Comparison of ENCODE assay signal across 10 mouse cellular contexts in genomic region chr6:146776610-146777389, GRCm38 (mm10). TPM values are rescaled to one million over a fixed set of nuclear protein-coding genes. Genes with fewer than 3 reads are reported as not detected.
A peak's percentile ranks its signal among the peaks of the same experiment; 100 is the strongest.
DNase-seq lines count a peak whose midpoint lies in the region; ATAC-seq and TF ChIP-seq lines count a peak whose summit lies in the region.
"Had no signal": no experiment of that assay in that cellular context is flagged by ENCODE, and none has a peak within 500 bp of the region (broad histone marks: within the 10 kb centered on the region; RNA-seq: fewer than 3 reads in every experiment).

No protein-coding gene starts in this region.

- H3K9me3 ChIP-seq in kidney, embryonic 16.5 days (ENCODE audit: low read length), result no peaks in the 10 kb centered on the region
- H3K9me3 ChIP-seq in midbrain, embryonic 13.5 days, result no peaks in the 10 kb centered on the region
- H3K9me3 ChIP-seq: embryonic facial prominence, embryonic 15.5 days had no signal

- no peaks in the 10 kb centered on the region for H3K27me3 ChIP-seq in kidney, embryonic 16.5 days (ENCODE audit: insufficient read depth, low read length)
- H3K27me3 ChIP-seq in midbrain, embryonic 13.5 days, result no peaks in the 10 kb centered on the region
- H3K27me3 ChIP-seq: embryonic facial prominence, embryonic 15.5 days had no signal

- TF ChIP-seq CTCF in gastrocnemius, adult 2 months (IDR thresholded peaks at IDR 0.05), result no peak

- H3K4me3 ChIP-seq in gastrocnemius, adult 2 months, result no peak overlapping the region
- no peak overlapping the region for H3K4me3 ChIP-seq in kidney, embryonic 16.5 days (ENCODE audit: low read length)
- H3K4me3 ChIP-seq in midbrain, embryonic 13.5 days (replicated peaks), result no peak overlapping the region
- H3K4me3 ChIP-seq: embryonic facial prominence, embryonic 15.5 days had no signal

- H3K36me3 ChIP-seq in kidney, embryonic 16.5 days (ENCODE audit: insufficient read depth, low read length), result peaks cover 2% of the 10 kb centered on the region; the same call in 1 of the 2 replicates
- peaks cover 33% of the 10 kb centered on the region for H3K36me3 ChIP-seq in midbrain, embryonic 13.5 days

- WGBS in kidney, embryonic 16.5 days, result 44% methylated on average over 2 of the region's 2 CpGs
- 4% methylated on average over 2 of the region's 2 CpGs for WGBS in midbrain, embryonic 13.5 days

- H3K4me1 ChIP-seq in kidney, embryonic 16.5 days (ENCODE audit: insufficient read depth, low read length), result no peaks in the 10 kb centered on the region
- H3K4me1 ChIP-seq in midbrain, embryonic 13.5 days (replicated peaks), result no peaks in the 10 kb centered on the region
- H3K4me1 ChIP-seq: embryonic facial prominence, embryonic 15.5 days had no signal

- H3K27ac ChIP-seq in gastrocnemius, adult 2 months, result peak overlapping the region; percentile 31
- H3K27ac ChIP-seq in kidney, embryonic 16.5 days (ENCODE audit: low read length), result no peak overlapping the region
- no peak overlapping the region for H3K27ac ChIP-seq in midbrain, embryonic 13.5 days
- H3K27ac ChIP-seq: embryonic facial prominence, embryonic 15.5 days had no signal

- intact Hi-C loops in gastrocnemius, adult 2 months (cut with DNase I), result no loop called here

- no peak overlapping the region for H3K4me2 ChIP-seq in kidney, embryonic 16.5 days (replicated peaks; ENCODE audit: low read depth, low read length)
- H3K4me2 ChIP-seq in midbrain, embryonic 13.5 days (replicated peaks), result no peak overlapping the region
- H3K4me2 ChIP-seq: embryonic facial prominence, embryonic 15.5 days had no signal

- DNase-seq in gastrocnemius, adult 2 months, result peak; percentile 50
- no peak for DNase-seq in gastrocnemius, postnatal 10 days
- DNase-seq in liver, result peak; percentile 33
- DNase-seq in thymus, postnatal 14 days, result no peak
- DNase-seq: right cerebral cortex, postnatal 4 days had no signal

- H3K9ac ChIP-seq in kidney, embryonic 16.5 days (replicated peaks; ENCODE audit: low read length), result no peak overlapping the region
- no peak overlapping the region for H3K9ac ChIP-seq in midbrain, embryonic 13.5 days (replicated peaks)
- H3K9ac ChIP-seq: embryonic facial prominence, embryonic 15.5 days had no signal

- ATAC-seq in common myeloid progenitor, adult 5-6 weeks (replicated peaks; ENCODE audit: low read depth, poor library complexity, severe bottlenecking), result peak; percentile 99
- peak; percentile 97 for ATAC-seq in monocyte, adult 5-6 weeks (replicated peaks; ENCODE audit: insufficient number of reproducible peaks, low FRiP score, low TSS enrichment, poor library complexity, severe bottlenecking)
- no peak for ATAC-seq in kidney, embryonic 16.5 days (ENCODE audit: low FRiP score, low TSS enrichment)
- ATAC-seq in midbrain, embryonic 13.5 days, result no peak

RNA-seq across cellular contexts. Expression of gene Arntl2, which starts 19.1 kb away (rescaled TPM):
- total RNA-seq in gastrocnemius, adult 2 months (2021), result under 1 TPM; 0.50 to 0.99 TPM
- 1 to 10 TPM in 1 of 2 experiments, under 1 TPM in 1; 0.68 to 1.5 TPM for total RNA-seq in gastrocnemius, postnatal 10 days (2021)
- total RNA-seq in common myeloid progenitor, adult 5-6 weeks (2017), result not detected in 2 replicates
- 0.64 to 1.6 TPM (median 1.4 TPM) in 3 replicates for total RNA-seq in monocyte, adult 5-6 weeks (2017)
- 3.0 and 4.7 TPM in 2 replicates for polyA plus RNA-seq in kidney, embryonic 16.5 days (2015; fragmentation: Nextera tagmentation; extraction: Ambion mirVana)
- 1.8 and 2.6 TPM in 2 replicates for polyA plus RNA-seq in midbrain, embryonic 13.5 days (2015; fragmentation: Nextera tagmentation; extraction: Ambion mirVana)

RNA-seq across cellular contexts. Expression of gene Stk38l, which starts 52.0 kb away (rescaled TPM):
- 10 to 100 TPM; 11.4 to 11.8 TPM for total RNA-seq in gastrocnemius, adult 2 months (2021)
- 1 to 10 TPM; 8.3 to 9.5 TPM for total RNA-seq in gastrocnemius, postnatal 10 days (2021)
- 1.3 and 2.9 TPM in 2 replicates for total RNA-seq in common myeloid progenitor, adult 5-6 weeks (2017)
- 11.4 to 19.1 TPM (median 18.1 TPM) in 3 replicates for total RNA-seq in monocyte, adult 5-6 weeks (2017)
- 15.4 and 15.8 TPM in 2 replicates for polyA plus RNA-seq in kidney, embryonic 16.5 days (2015; fragmentation: Nextera tagmentation; extraction: Ambion mirVana)
- 16.2 and 17.2 TPM in 2 replicates for polyA plus RNA-seq in midbrain, embryonic 13.5 days (2015; fragmentation: Nextera tagmentation; extraction: Ambion mirVana)

Comparison
In these comparisons a context has a peak if more than half of its experiments do, and no peak if none do; other contexts are left out.
1. DNase-seq: peak in gastrocnemius, adult 2 months (single experiment) and liver (single experiment); none in gastrocnemius, postnatal 10 days (single experiment) and thymus, postnatal 14 days (single experiment).
2. ATAC-seq: peak in common myeloid progenitor, adult 5-6 weeks (single experiment) and monocyte, adult 5-6 weeks (single experiment); none in kidney, embryonic 16.5 days (single experiment) and midbrain, embryonic 13.5 days (single experiment).